Mouse (Mus musculus) liver, embryonic 14.5 days (tissue): Measurements from ENCODE around the gene Acvrl1.
"Not testable (repeated sequence)": the region's sequence is repeated elsewhere in the genome, so short reads cannot be mapped to it uniquely, and the experiment has no call there.

Experiments used
- CTCF ChIP-seq: IDR thresholded peaks from 2 replicates; pipeline ENCODE4 v1.5.1; 2016; ENCODE audit warnings: antibody characterized with exemption, low read depth, control low read depth
- EP300 ChIP-seq: IDR thresholded peaks from 2 replicates; pipeline ENCODE4 v1.6.1; 2016; ENCODE audit warnings: antibody characterized with exemption, low read depth

GRCm38 (mm10) chr15:101113778-101114177, 14.5 kb upstream of the Acvrl1 start:
- not testable (repeated sequence) for TF ChIP-seq CTCF, EP300
